Mouse (Mus musculus) lung, postnatal 0 days (tissue): Measurements from ENCODE around the gene Olfr457.

ENCODE experiments used
- CTCF ChIP-seq: IDR thresholded peaks from 2 replicates; pipeline ENCODE4 v1.5.1; 2016; ENCODE audit warnings: antibody characterized with exemption, mild to moderate bottlenecking
- EP300 ChIP-seq: IDR thresholded peaks from 2 replicates; pipeline ENCODE4 v1.6.1; 2016; ENCODE audit warnings: antibody characterized with exemption, mild to moderate bottlenecking, control low read depth

DNA sequence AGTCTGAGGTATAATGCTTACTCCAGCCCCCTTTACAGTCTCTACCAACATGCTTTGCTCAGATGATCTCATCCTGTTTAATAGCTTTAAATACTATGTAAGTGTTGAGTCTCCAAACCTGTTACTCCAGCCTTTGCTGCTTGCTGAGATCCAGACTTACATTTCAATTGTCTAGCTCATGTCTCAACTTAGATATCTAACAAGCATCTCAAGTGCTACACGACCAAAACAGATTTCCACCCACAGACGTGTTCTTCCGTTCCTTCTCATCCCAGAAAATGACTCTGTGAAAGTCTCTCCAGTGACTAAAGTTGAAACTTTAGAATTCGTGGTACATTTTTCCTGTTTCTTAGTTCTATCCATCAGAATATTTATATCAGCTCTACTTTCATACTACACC is 49.8 kb downstream of the Olfr457 start:
- no peak for TF ChIP-seq EP300
- TF ChIP-seq CTCF: no peak
